Mouse (Mus musculus) natural killer cell, adult 2 months (primary cell): ENCODE data around the gene Hist1h2ae.
"Not testable (repeated sequence)": the region's sequence is repeated elsewhere in the genome, so short reads cannot be mapped to it uniquely, and the experiment has no call there.

Experiments
- DNase-seq, 2 experiments: peaks; one replicate each; pipeline ENCODE4 v3.0.0; 2022; ENCODE audit warnings: low spot score in 2 of 2

Hist1h2ae gene

DNA sequence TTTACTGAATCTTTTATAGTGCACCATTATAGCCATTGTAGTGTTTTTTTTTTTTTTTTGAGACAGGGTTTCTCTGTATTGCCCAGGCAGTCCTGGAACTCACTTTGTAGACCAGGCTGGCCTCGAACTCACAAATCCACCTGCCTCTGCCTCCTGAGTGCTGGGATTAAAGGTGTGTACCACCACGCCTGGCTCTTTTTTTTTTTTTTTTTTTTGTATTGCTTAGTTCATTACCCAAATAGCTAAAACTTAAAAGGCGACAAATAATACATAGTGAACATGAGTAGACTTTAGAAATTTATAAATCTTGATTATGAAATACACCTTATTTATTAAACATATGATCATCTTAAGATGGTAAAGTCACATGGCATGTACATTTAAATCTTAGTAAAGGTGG, 29.5 kb downstream of the Hist1h2ae start:
- DNase-seq = no peak

DNA sequence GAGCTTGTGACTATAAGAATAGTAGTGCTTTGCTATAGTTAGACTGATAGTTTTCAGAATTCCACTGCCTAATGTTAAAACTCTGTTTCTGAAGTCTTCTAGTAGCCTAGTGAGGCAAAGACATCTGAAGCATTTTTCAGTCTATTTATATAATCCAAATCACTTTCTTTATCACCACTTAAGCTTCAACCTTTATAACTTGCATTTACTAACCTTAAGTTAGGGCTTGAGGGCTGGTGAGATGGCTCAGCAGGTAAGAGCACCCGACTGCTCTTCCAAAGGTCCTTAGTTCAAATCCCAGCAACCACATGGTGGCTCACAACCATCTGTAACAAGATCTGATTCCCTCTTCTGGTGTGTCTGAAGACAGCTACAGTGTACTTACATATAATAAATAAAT, 31.2 kb downstream of the Hist1h2ae start:
- DNase-seq = not testable (repeated sequence)

DNA sequence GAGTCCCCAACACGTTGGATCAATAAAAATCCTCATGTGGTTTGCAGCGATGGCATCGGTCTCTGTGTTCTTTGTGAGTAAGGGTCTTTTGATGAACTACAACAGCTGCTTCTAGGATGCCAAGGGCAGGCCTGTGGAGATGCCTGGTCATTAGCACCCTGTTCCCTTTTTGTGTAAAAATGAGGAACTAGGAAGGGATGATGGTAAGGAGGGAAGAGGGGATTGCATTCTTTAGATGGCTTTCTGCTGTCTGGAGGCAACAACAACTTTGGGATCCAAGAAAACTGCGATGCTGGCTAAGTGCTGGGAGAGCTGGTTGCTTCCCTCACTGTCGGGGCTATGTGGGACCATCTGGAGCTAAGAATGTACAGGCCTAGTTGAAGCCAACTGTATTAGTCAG, 32.8 kb downstream of the Hist1h2ae start:
- DNase-seq = no peak

DNA sequence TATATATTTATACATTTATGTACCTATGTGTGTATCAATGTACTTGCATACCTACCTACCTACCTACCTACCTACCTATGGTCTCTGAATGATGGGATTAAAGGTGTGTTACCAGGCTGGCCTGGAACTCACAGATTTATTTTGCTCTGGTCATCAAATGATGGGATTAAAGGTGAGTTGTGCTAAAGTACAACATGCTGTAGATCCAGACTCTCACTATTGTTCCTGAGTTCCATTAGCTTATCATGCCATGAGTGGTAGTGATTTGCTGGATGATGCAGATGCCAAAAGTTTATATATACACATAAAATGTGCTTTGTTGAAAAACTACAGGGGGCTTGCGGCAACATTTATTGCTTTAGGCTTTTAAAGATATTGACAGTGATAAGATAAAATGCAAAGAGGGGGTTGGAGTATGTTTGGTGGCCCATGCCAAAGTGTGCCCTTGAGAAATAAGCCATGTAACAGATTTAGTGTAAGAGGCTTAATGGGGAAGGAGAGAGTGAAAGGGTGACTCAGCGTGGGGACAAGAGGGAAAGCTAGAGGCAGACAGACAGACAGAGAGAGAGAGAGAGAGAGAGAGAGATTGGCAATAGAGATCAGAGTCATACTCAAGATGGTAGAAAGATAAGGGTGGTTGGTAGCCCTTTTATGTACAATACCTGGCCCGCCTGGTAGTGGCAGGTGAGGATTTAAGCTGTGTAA, 33.9 kb downstream of the Hist1h2ae start:
- DNase-seq = no peak

DNA sequence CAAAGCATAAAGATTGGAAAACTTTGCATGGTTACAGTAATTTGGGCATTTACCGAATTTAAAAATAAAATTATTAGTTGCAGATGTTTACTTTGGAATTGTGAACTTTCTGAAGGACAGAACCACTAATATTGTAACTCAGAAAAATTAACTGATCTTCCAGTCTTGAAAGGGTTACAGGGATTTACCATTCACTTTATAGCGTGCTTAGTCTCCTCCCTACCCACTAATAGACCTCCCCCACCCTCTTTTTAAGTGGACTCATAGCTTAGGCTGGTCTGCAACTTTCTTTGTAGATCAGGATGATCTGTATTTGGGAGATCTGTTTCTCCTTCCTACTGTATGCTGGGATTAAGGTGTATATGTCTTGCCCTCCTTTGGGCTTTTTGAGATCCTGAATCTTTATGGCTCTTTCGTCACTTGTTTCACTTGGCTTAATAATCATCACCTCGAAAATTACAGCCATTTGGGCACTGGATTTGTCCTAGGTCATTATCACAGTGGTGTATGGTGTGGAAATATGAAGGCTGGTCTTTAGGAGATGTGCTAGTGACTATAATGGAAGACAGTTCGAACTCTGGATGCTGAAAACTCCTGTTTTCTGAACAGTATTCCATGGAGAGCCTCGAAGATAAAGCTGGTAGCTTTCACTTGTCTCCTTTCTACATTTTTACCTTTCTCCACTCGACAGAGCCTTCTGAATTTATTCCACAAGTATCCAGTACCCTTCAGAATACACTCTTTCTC, 34.8 kb downstream of the Hist1h2ae start:
- no peak for DNase-seq

DNA sequence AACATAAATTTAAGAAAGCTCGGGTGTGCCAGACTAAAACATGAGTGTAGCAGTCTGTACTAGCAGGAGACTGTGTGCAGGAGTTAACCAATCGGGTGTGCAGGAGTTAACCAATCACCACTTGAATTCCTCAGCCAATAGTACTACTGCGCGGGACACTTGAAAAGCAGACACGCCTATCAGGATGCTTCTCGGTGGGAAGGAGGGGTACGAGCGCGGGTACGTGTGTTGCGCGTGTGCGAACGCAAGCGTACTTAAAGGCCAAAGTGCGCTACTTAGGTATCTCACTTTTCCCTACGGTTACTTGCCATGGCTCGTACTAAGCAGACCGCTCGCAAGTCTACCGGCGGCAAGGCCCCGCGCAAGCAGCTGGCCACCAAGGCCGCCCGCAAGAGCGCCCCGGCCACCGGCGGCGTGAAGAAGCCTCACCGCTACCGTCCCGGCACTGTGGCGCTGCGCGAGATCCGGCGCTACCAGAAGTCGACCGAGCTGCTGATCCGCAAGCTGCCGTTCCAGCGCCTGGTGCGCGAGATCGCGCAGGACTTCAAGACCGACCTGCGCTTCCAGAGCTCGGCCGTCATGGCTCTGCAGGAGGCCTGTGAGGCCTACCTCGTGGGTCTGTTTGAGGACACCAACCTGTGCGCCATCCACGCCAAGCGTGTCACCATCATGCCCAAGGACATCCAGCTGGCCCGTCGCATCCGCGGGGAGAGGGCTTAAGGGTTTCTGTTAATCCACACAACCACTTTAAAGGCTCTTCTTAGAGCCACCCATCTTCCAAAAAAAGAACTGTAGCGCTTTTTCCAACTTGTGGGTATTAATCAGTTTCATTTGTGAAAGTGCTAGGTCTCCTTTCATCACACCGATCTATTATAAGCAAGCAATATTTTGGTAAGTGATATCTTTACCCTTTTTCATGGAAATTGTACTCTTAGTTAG, 35.6 kb downstream of the Hist1h2ae start, which contains the start of gene Hist1h3g:
Gene Hist1h3g, plus strand, starts transcription at position 286 of the 939 bp plus-strand sequence.
- peak; percentile 74 to 81 for DNase-seq

DNA sequence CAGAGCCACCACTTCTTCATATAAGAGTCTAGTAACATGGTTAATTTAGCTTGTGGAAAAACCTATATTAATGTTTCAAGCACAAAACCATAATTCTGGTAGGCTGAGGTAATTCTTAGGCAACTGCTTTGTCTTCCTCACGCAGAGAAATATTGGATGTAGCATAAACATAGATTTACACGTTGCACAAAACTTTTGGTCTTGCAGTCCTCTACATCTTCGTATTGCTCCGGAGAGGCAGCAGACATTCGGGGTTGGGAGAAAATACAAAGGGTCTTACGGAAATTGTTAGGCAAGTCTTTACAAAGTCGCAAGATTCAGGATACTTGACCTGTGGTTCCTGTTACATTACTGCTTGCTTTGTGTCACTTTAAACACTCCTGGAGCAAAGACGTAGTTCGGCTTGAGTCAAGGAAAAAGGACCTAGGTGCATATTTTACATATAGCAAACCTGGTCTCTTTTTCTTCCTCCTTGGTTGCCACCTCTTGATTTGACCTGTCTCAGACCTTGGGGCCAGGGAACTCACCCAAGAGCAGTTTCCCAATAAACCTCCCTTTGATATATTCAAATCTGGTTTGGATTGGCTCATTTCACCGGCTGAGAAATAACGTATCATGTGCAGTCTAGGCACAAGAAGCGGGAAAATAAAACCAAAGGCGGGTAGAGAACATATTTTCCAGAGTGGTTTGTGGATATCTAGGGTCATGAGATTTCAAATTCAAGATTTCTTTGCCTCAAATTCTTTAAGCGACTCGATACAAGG, 36.5 kb downstream of the Hist1h2ae start:
- DNase-seq = no peak

DNA sequence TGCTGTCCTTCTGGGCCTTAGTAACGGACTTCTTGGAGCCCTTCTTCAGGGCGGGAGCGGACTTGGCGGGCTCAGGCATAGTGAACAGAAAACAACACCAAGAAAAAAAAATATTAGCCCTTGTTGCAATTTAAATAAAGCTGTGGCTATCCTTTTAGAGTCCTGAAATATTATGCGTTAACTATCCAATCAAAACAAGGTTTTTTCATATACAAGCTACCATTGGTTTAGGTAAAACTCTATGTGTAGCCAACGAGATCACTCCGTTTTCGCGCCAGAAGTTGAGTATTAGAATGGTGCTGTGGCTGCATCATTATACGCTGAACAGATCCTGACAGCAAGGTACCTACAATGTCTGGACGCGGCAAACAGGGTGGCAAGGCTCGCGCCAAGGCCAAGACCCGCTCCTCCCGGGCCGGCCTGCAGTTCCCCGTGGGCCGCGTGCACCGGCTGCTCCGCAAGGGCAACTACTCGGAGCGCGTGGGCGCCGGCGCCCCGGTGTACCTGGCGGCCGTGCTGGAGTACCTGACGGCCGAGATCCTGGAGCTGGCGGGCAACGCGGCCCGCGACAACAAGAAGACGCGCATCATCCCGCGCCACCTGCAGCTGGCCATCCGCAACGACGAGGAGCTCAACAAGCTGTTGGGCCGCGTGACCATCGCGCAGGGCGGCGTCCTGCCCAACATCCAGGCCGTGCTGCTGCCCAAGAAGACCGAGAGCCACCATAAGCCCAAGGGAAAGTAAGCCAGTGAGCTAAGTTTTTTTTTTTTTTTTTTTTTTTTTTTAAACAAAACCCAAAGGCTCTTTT, 37.3 kb downstream of the Hist1h2ae start, which contains the start of gene Hist1h2af:
Gene Hist1h2af, plus strand, starts transcription at position 347 of the 808 bp plus-strand sequence.
- DNase-seq = peak; percentile 31 to 53

DNA sequence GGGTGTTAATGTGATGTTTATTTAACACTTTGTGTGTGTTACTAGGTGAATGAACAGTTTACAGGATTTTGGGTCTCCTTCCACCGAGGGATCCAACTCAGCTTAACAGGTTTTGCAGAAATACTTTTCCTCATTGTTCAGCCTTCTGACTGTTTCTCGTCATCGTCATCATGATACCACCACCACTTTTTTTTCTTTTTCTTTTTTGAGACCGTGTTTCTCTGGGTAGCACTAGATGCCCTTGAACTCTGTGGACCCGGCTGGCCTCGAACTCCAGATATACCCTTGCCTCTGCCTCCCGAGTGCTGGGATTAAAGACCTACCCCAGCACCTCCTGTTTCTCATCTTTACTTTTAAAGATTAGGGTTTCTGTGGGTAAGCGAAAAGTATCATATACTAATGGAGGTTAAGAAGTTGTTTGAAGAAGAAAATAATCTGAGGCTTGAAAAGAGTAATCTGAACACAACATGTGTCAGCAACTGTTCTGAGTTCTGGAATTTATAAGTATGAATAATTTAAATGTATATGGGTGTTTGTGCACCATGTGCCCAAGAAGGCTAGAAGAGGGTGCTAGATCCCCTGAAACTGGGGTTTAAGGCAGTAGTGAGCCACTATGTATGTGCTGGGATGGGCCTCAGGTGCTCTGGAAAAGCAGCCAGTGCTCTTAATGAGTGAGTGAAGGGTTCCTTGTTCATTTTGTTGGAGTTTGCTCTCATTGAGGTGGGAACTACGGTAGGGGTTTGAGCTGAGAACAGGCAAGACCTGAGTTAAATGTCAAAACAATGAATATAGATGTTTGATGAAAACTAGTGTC, 38.6 kb downstream of the Hist1h2ae start:
- DNase-seq = no peak

DNA sequence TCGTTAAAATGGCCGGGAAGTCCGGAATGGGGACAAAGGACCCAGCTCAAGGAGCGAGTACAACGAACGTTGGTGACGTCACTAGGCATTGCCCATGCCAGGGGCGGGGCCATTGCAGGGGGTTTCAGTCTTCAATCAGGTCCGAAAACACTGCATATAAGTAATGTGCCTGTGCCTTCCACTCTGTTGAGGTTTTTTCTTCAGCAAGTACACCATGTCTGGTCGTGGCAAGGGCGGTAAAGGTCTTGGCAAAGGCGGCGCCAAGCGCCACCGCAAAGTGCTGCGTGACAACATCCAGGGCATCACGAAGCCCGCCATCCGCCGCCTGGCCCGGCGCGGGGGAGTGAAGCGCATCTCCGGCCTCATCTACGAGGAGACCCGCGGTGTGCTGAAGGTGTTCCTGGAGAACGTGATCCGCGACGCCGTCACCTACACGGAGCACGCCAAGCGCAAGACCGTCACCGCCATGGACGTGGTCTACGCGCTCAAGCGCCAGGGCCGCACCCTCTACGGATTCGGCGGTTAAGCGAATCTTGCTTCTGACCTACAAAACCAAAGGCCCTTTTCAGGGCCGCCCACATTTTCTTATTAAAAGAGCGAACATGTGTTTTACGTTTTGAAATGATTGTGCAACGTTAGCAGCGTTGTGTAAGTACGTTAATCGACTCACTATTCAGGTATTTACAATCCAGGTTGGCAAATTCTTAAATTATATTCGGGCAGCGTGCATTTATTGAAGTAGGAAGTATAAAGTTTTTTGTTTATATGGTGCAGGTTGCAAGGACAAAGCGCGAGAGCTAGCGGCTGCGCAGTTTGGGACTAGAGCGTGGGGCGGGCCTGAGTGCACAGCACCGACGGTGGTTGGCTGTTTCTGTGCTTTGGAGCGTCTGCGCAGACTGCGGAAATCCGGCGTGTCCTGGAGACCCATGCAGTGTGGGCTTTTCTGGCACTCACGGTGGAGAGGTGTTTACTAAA, 39.8 kb downstream of the Hist1h2ae start, which contains the start of gene Hist1h4h:
Gene Hist1h4h, plus strand, starts transcription at position 150 of the 975 bp plus-strand sequence.
- peak; percentile 95 to 96 for DNase-seq

DNA sequence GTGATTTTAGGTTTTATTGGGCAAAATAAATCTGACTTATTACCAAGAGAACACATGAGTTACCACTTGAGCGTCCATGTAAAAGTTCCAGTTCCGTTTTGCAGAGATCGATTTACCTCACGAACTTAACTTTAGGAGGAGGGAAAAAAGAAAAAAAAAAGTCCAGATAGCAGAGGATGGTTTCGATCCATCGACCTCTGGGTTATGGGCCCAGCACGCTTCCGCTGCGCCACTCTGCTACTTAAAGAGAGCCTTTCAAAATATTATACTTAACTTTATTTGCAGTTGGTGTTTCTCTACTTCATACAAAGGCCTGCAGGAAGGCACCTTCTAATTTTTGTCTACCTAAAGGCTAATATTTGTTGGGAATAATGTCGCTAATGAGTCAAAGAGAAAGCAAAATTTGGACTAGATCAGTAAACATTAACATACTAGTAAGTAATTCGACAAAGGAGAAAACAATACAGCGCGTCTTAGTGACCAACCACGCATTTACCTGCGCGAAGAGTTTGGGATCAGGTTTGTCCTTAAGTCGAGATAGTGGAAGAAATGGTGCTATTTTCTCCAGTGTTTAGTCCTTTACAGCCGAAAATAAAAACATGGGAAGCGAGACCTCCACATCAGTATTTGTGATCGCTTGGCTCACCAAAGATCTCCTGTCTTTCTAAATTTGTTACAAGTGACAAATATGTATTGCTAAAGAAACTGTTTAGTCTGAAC, 40.7 kb downstream of the Hist1h2ae start:
- peak; percentile 79 to 83 for DNase-seq

DNA sequence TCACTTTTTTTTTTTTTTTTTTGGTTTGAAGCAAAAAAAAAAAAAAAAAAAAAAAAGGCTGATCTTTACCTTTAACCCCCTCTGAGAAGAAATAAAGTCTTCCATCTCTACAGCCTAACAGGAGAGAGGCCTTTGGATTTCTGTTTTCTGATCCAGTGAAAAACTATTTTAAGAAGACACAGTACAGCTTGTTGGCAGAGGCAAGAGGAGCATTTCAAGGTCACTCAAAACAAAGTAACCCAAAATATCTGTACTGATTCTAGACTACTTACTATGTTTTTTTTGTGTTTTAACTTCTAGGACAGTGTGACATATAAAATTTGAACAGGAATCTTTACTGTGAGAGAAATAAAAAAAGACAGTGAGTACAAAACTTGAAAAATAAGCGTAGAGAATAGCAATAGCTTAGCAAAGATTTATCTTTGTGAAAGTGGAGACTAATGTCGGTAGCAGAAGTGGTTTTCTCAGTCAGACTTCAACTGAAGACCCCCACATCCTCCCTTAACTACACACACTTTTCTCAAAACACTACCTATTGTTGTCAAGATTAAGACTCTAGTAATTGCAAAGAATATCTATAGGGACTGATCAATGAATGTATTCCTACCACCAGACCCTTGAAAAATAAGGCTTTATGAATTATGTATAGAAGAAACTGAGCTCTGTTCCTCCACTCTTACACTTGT, 41.4 kb downstream of the Hist1h2ae start:
- DNase-seq = no peak

DNA sequence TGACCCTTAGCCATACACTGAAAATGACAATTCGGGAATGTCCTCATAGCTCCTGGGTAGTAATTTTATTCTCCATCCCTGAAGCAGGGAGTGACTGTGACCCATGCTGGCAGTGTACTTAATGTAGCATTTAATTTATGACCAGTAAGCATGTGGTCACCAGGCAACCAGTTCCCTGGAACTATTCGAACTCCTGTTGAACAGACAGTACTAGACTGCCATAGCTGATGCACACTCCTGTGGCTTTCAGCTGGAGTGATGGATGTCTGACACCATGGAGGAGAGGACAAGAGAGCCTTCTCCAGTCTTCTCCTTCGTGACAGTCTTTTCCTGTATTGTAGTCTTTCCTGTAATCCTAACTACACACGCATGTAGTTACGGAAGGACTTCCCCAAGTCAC, 42.0 kb downstream of the Hist1h2ae start:
- no peak for DNase-seq

DNA sequence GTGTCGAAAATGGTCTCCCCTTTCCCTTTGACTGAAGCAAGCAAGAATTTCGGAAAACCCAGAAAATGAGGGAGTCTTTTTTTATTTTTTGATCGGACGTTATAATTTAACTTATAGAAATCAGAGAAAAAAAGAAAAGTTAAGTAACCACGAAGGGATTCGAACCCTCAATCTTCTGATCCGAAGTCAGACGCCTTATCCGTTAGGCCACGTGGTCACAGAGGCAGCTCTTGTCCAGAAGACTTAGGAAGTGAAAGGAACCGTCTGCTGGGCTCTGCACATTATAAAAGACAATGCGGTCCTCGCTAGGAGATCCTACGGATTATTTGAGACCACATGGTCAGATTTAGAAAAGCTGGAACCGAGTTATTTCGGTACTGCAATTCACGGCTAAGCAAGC, 44.7 kb downstream of the Hist1h2ae start:
- peak; percentile 89 for DNase-seq

DNA sequence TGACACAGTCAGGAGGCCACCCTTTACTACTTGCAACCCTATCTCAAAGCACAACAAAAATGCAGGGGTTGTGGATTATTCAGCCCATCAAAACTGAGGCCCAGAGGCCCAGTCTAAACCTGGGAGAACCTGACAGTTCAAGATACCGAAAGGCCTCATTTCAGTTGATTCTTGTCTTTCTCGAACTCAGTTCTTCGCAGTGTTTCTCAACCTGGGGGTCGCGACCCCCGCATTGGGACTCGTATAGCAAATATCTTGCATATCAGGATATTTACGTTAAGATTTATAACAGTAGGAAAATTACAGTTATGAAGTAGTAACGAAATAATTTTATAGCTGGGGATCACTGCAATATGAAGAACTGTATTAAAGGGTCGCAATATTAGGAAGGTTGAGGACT, 45.1 kb downstream of the Hist1h2ae start:
- no peak for DNase-seq

DNA sequence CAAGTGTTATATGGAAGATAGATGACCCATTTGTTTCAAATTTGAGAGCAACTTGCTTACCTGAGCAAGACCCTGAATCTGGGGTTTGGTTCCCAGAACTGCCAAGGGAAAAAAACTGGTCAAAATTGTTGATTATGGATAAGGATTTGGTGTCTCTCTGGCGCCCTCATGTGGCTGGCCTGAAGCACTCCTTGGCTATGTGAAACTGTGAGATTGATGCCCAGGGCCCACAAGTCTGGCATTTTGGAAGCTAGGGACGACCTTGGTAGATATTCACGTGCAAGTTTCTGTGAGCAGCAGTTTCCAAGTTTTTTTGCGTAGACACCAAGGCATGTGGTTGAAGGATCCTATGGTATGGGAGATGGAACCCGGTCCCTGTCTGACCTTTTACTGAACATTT, 46.4 kb downstream of the Hist1h2ae start:
- DNase-seq = peak; percentile 71 to 80

DNA sequence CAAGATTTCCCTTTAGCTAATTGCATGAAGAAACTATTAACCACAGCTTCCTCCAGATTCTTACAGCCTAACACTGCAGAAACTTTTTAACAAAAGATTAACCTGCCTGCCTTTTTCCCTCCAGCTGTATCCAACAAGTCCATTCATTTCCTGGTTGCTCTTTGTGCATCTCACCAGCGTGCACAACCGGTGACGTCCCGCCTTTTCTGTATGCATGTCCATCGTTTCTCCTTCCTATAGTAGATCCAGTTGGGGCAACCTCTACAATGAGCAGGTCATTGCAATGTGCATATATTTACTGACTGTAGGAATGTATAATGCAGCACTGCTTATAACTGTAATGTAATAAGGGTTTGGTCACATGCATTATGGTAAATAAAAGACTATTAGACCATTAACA, 47.0 kb downstream of the Hist1h2ae start:
- DNase-seq = no peak
